Mouse (Mus musculus): ENCODE data around the gene Msh5. TPM values are rescaled to one million over a fixed set of nuclear protein-coding genes. Genes with fewer than 3 reads are reported as not detected.
A peak's percentile ranks its signal among the peaks of the same experiment; 100 is the strongest.

The Msh5 gene
- 1 to 10 TPM in 1 of 2 experiments, under 1 TPM in 1; 0.91 to 1.4 TPM for total RNA-seq (2021)
- long read RNA-seq, partial matches to known transcripts, result 0 of 2 reads
- long read RNA-seq, other reads (novel, unspliced or antisense), result 2 of 2 reads

DNA sequence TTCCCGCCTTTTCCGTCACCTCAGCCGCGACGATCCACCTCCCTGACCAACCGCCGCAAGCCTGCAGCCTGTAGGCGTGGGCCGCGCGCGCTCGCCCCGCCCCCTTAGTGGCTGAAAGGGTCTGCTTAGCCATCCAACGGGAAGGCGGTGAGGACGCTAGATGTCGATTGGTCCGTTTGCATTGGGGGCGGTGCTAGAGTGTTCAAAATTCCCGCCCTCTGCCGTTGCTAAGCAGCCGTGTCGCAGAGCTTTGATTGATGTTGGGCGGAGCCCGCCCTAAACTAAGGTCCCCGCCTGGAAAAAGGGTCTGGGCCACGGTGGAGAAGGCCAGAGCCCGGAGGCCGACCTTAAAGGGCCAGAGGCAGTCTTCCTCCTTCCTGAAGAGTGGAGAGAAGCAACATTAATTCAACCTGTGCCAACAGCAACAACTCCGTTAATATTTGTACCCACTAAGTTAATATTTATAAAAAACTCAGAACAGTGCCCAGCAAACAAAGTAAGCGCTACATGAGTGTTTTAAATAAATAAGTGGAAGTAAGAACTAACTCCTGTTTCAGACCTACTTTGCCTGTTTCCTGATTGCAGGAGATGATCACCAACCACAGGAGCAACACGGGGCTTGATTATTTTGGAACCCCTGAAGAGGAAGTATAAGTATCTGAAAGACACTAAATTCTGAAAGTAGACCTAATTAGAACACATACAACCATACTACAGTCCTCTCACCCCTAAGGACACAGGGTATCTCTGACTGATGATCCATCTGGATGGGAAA lies at the start of gene Msh5:
TSS of gene Msh5 (minus strand) at position 65 of the 775 bp plus-strand sequence.
- peak; percentile 97 to 98 for DNase-seq (ENCODE audit: low spot score in 2 of 2)

DNA sequence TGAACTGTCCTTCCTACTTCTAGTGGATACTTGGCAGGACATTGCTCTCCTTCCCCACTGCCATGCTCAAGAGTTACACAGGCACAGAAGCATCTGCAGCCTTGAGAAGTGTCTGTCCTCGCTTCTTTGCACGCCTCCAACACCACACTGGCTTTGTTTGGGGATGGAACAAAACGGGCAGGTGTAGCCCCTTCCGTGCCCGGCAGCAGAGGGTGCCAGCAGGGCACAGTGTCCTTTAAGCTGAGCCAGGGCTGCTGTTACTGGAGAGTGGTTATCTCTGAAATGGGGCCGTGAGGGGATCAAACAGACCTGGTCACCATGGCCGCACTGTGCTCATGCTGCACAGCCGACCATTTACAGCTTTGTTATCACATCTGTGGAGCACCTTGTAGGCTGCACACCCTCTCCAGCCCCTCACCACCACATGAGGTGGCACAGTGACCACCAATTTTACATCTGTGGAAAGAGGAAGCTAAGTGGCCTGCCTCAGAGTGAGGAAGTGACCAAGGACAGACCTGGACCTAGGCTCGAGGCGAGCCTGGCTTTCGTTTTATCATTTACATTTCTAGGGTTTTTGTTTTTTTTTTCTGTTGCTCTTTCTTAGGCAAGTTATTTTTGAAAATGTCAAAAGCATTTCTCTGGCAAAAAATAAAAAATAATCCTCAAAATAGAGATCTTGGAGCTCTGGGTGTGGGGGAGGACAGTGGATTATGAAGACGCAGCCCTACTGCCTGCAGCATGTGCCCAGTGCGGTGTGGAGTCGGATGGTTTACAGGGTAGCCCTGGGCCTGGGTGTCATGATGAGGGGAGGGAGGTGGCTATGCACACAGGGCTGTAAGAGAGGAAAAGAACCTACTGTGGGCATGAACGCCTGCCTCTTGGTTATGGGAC lies 48.2 kb upstream of the Msh5 start:
- DNase-seq (ENCODE audit: low spot score in 2 of 2), result no peak

DNA sequence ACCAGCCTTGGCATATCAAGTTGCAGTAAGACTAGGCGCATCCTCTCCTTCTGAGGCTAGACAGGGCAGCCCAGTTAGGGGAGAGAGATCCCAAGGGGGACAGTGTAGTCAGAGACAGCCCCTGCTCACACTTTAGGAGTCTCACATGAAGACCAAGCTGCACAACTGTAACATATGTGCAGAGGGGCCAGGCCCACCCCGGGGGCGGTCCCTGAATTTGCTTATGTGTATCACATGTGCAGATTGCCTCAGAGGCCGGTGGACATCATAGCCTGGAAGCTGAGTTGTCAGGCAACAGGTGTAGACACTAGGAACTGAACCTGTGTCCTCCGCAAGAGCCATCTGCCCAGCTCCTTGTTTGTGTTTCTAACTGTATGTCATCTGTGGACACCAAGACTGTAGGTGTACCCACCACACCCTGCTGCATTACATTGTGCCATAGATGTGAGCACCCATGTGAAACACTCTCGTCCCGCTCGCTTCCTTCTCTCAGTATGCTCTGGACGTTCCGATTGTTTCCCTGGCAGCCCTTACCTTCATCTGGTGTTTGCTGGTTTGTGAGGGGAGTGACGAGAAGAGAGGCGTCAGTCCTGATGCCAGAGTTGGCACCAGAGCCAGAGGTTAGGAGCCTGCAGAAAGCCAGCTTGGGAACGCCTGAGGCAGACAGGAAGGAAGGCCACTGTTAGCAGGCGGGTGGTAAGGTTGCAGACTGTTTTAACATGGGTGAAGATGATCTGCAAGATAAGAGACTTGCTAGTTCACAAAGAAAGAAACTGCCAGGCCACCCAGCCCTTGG lies 46.1 kb upstream of the Msh5 start:
- DNase-seq (ENCODE audit: low spot score in 2 of 2), result no peak

GRCm38 (mm10) chr17:35090166-35090932 lies 43.8 kb upstream of the Msh5 start:
- DNase-seq (ENCODE audit: low spot score in 2 of 2), result no peak

DNA sequence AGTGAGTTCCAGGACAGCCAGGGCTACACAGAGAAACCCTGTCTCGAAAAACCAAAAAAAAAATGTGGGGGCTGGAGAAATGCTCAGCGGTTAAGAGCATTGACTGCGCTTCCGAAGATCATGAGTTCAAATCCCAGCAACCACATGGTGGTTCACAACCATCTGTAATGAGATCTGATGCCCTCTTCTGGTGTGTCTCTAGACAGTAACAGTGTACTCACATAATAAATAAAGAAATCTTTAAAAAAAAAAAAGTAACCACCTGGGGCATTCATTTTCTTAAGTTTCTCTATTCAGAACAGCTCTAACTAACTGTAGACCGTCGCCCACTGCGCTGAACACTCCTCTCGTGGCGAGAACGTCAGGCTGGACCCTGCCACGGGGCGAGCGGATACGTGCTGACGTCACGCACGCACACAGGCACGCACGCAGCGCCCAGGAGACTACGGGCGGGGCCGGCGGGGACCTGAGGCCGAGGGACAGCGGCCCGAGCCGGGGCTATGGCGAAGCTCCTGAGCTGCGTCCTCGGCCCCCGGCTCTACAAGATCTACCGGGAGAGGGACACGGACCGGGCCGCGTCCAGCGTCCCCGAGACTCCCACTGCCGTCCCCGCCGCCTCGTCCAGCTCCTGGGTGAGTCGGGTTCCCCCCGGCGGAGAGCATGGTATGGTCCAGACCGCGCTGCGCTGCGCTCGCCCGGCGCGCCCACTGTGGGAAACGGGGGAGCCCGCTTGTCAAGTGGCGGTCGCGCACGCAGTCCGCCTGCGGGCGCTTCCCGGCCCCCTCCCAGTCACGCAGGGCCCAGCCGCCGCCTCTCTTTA lies 42.5 kb upstream of the Msh5 start, which contains the start of gene Abhd16a:
TSS of gene Abhd16a (plus strand) at position 439 of the 820 bp plus-strand sequence.
- DNase-seq (ENCODE audit: low spot score in 2 of 2), result peak; percentile 94 to 95

DNA sequence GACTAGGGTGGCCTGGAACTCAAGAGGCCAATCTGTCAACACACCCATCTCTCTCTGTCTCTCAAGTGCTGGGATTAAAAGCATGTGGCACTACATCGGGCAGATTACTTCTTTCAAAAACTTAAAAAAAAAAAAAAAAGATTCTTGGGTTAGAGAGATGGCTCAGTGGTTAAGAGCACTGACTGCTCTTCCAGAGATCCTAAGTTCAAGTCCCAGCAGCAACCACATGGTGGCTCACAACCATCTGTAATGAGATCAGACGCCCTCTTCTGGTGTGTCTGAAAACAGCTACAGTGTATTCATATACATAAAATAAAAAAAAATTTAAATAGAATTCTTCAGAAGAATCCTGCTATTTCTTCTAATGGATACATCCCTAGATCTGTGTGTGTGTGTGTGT lies 41.6 kb upstream of the Msh5 start:
- DNase-seq (ENCODE audit: low spot score in 2 of 2), result no peak

DNA sequence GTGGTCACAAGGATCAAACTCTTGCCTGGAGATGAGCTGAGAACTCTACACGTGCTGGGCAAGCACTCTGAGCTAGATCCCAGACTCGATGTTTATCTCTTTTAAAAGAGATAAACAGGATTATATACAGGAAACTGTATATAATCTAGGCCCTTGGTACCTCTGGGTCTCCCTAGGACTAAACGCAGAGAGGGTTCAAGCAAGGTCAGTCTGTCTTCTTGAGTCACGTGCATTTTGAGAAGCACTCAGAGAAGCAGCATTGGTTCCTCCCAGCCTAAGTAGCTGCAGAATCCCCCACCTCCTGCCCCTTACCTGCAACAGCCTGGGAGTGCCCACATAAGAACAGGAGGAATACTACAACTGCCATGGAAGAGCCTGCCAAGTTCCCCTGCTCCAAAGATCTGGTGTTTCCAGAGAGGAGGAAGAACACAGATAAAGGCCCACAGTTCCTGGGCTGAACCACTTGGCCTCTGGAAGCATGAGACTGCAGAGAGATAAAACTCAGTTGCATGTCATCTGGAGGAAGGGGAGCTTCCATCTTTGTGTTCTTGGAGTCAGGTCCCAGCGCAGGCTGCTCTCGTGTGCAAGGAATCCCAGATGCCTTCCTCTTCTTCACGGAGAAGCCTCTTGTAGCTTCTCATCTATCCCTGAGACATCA lies 38.8 kb upstream of the Msh5 start, which contains the start of gene Ly6g6f:
TSS of gene Ly6g6f (minus strand) at position 403 of the 658 bp plus-strand sequence.
- no peak for DNase-seq (ENCODE audit: low spot score in 2 of 2)

GRCm38 (mm10) chr17:35083929-35084497 lies 37.5 kb upstream of the Msh5 start:
- DNase-seq (ENCODE audit: low spot score in 2 of 2), result no peak

GRCm38 (mm10) chr17:35082841-35083576 lies 36.5 kb upstream of the Msh5 start:
- DNase-seq (ENCODE audit: low spot score in 2 of 2), result no peak

DNA sequence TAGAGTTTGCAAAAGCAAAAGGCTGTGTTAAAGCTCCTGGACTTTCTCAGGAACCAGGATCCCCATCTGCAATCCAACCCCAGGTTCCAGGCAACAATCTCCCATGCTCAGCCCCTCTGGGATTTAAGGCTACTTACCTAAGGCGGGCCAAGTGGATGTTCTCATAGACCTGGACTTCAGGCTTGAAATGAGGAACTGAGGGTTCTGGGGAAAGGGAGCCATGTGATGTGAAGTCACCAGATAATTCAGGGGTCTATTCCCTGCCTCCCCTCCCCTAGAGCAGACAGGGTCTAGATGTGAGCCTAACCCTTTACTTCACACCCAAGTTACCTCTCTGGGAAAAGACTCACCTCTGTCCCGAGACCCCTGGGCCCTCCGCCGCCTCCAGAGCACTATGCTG lies 34.2 kb upstream of the Msh5 start:
- no peak for DNase-seq (ENCODE audit: low spot score in 2 of 2)

- DNase-seq (ENCODE audit: low spot score in 2 of 2), result no peak
These were observed 33.7 kb upstream of the Msh5 start for GRCm38 (mm10) chr17:35080248-35080647.

GRCm38 (mm10) chr17:35079778-35080177 lies 33.2 kb upstream of the Msh5 start:
- no peak for DNase-seq (ENCODE audit: low spot score in 2 of 2)

DNA sequence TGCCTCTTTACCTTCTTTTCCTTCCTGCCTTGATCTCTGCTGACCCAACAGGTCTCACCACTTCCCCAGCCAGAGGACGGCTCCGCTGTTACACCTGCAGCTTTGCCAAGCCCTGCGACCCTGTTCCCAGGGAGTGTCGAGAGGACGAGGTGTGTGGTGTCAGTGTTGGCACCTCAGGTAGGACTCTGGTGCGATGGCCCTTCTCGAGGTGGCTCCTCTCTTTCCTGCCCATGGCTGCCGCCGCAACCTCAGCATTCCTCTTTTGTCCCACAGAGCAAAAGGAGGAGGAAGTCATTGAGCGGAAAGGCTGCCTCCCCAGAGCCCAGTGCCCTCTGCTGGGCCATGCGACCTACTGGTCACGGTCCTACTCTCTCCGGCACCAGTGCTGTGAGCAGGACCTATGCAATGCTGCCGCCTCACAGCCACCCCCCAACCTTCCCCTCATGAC lies 31.3 kb upstream of the Msh5 start, which contains the start of gene Ly6g6d:
TSS of gene Ly6g6d (minus strand) at position 280 of the 448 bp plus-strand sequence.
- peak in 1 of 2 experiments; percentile 43 for DNase-seq (ENCODE audit: low spot score in 2 of 2)

GRCm38 (mm10) chr17:35077285-35077684 lies 30.7 kb upstream of the Msh5 start:
- no peak for DNase-seq (ENCODE audit: low spot score in 2 of 2)

- no peak for DNase-seq (ENCODE audit: low spot score in 2 of 2)
These were observed 30.1 kb upstream of the Msh5 start, which contains the start of gene Ly6g6e for GRCm38 (mm10) chr17:35076507-35077176. TSS of gene Ly6g6e (plus strand) at chr17:35076902.

DNA sequence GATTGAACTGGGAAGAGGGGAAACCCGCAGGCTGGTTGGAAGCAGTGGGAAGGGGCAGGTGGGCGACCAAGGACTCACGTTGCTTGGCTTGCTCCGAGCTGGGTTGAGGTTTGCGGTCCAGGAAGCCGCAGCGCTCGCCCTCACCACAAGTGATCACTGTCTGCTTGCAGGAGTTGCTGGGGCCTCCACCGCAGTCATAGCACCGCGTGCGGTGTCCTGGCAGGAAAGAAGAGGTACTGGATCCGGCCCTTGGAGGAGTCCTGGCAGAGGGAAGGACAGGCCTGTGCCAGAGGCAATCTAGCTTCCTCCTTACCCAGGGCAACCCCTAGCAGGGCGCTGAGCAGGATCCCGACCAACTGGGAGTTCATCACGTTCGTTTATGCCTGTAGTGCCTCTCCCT lies 27.6 kb upstream of the Msh5 start:
- DNase-seq (ENCODE audit: low spot score in 2 of 2), result no peak

GRCm38 (mm10) chr17:35071454-35071853 lies 24.9 kb upstream of the Msh5 start:
- no peak for DNase-seq (ENCODE audit: low spot score in 2 of 2)
